Mouse (Mus musculus): ENCODE measurements around the gene Vinac1. TPM values are rescaled to one million over a fixed set of nuclear protein-coding genes. Genes with fewer than 3 reads are reported as not detected.
"Not testable (repeated sequence)": the region's sequence is repeated elsewhere in the genome, so short reads cannot be mapped to it uniquely, and the experiment has no call there.

The Vinac1 gene
- polyA plus RNA-seq, 1 experiment from 2014 or later = 0.05 TPM

DNA sequence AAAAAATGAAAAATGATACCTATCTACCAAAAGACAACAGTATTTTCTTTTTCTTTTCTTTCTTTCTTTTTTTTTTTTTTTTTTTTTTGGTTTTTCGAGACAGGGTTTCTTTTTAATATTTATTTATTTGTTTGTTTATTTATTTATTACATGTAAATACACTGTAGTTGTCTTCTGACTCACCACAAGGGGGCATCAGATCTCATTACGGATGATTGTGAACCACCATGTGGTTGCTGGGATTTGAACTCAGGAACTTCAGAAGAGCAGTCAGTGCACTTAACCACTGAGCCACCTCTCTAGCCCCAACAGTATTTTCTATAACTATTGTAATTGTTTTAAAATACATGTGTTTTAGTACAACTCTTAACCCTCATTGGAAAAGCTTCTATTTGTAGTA is 39.1 kb downstream of the Vinac1 start:
- H3K4me3 ChIP-seq (ENCODE audit: low read length); H3K4me1 ChIP-seq (ENCODE audit: control insufficient read depth, insufficient read depth, low read length); H3K9me3 ChIP-seq (ENCODE audit: control insufficient read depth, low read length); H3K9ac ChIP-seq (ENCODE audit: low read depth, low read length); H3K27ac ChIP-seq (ENCODE audit: low read length); H3K27me3 ChIP-seq (replicated peaks; ENCODE audit: control insufficient read depth, insufficient read depth, low read length); H3K36me3 ChIP-seq (ENCODE audit: control insufficient read depth, insufficient read depth, low read length); H3K4me2 ChIP-seq (ENCODE audit: low read depth, low read length); ATAC-seq: not testable (repeated sequence)
- WGBS = 85% methylated on average over 2 of the region's 2 CpGs

DNA sequence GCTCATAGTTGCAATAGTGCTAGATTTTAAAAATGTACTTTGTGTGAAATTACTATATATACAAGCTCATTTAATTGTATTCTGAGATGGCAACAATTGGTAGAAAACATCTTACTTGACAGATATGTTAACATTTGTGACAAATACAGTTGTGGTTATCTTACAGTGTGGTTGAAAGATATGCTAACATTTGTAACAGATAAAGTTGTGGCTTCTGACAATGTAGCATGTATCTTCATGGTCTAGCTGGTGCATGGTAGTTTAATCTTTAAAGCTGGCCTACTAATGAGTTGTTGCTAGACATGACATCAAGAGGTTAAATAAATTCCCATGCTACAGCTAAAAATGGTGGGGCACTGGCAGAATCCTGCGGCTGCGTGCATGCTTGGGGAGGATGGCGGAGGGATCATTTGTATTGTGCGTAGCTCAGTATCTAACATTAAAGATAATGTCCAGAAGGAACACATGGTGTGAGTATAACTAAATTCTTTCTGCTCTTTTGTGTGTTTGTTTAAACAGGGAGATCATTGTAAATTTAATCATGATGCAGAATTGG is 41.7 kb downstream of the Vinac1 start:
- H3K27me3 ChIP-seq (replicated peaks; ENCODE audit: control insufficient read depth, insufficient read depth, low read length) = no peaks in the 10 kb centered on the region
- WGBS = 76% methylated on average over 4 of the region's 4 CpGs
- no peak for ATAC-seq
- H3K9me3 ChIP-seq (ENCODE audit: control insufficient read depth, low read length) = no peaks in the 10 kb centered on the region
- no peak overlapping the region for H3K9ac ChIP-seq (ENCODE audit: low read depth, low read length)
- no peaks in the 10 kb centered on the region for H3K36me3 ChIP-seq (ENCODE audit: control insufficient read depth, insufficient read depth, low read length)
- no peaks in the 10 kb centered on the region for H3K4me1 ChIP-seq (ENCODE audit: control insufficient read depth, insufficient read depth, low read length)
- H3K27ac ChIP-seq (ENCODE audit: low read length) = no peak overlapping the region
- H3K4me2 ChIP-seq (ENCODE audit: low read depth, low read length) = no peak overlapping the region
- H3K4me3 ChIP-seq (ENCODE audit: low read length) = no peak overlapping the region

DNA sequence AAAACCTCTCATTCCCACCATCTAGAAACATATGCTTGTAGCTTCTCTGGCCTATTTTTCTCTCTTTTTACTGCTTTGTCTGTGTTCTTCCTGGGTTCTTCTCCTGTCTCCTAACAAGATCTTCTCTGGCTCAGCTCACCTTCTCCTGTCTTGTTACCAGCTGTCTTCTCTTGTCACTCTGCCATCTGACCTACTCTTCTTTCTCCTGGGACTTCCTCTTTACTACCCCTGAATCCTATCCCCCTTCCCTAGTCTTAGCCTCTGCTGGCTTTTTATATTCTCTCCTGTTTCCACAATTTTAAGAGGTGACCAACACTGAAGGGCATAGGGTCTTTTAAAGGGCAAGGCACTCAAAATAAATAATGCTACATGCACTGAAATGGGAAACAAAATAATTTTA is 43.1 kb downstream of the Vinac1 start:
- no peak for ATAC-seq
- Histone ChIP-seq H3K27me3 (replicated peaks; ENCODE audit: control insufficient read depth, insufficient read depth, low read length) (no peaks in the 10 kb centered on the region), H3K4me1 (ENCODE audit: control insufficient read depth, insufficient read depth, low read length) (no peaks in the 10 kb centered on the region), H3K9me3 (ENCODE audit: control insufficient read depth, low read length) (no peaks in the 10 kb centered on the region), H3K9ac (ENCODE audit: low read depth, low read length) (no peak overlapping the region), H3K27ac (ENCODE audit: low read length) (no peak overlapping the region), H3K4me3 (ENCODE audit: low read length) (no peak overlapping the region), H3K36me3 (ENCODE audit: control insufficient read depth, insufficient read depth, low read length) (no peaks in the 10 kb centered on the region), H3K4me2 (ENCODE audit: low read depth, low read length) (no peak overlapping the region)

DNA sequence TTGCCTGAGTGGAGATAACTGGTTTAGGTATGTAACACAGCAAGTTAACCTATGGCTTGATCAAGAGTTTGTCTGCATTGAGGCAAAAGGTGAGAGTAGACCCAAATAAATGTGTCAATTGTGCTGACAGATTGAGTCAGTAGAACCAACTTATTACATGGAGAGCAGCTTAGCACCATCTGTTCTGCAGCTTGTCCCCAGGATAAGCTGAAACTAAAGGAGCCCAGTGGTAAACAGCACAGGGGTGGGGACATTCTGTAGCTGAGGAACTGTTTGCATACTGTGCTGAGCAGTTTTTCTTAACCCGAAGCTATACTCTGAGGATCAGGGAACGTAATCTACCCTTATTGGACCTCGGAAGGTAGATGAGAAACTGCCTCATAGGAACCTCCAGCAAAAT is 63.2 kb downstream of the Vinac1 start:
- no peak overlapping the region for H3K4me2 ChIP-seq (ENCODE audit: low read depth, low read length)
- H3K27me3 ChIP-seq (replicated peaks; ENCODE audit: control insufficient read depth, insufficient read depth, low read length) = no peaks in the 10 kb centered on the region
- no peak overlapping the region for H3K9ac ChIP-seq (ENCODE audit: low read depth, low read length)
- no peak overlapping the region for H3K27ac ChIP-seq (ENCODE audit: low read length)
- H3K4me1 ChIP-seq (ENCODE audit: control insufficient read depth, insufficient read depth, low read length) = no peaks in the 10 kb centered on the region
- 77% methylated on average over 3 of the region's 3 CpGs for WGBS
- no peak overlapping the region for H3K4me3 ChIP-seq (ENCODE audit: low read length)
- no peaks in the 10 kb centered on the region for H3K36me3 ChIP-seq (ENCODE audit: control insufficient read depth, insufficient read depth, low read length)
- H3K9me3 ChIP-seq (ENCODE audit: control insufficient read depth, low read length) = no peaks in the 10 kb centered on the region
- ATAC-seq = no peak

DNA sequence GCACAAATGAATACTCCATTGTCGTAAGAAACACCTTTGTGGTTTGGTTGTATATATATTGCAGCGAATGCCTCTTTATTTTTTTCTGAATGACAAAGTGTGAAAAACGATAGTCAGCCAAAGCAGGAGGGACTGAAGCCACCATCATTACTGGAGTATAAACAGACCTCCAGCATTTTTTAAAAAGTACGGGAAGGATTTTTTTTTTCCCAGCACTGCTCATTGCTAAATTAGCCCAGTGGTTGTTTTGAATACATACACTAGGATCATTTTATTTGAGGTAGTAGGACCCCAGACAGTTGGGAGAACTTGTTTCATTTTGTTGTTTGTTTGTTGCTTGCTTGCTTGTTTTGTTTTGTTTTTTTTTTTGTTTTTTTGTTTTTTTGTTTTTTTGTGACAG is 72.4 kb downstream of the Vinac1 start:
- no peaks in the 10 kb centered on the region for H3K27me3 ChIP-seq (replicated peaks; ENCODE audit: control insufficient read depth, insufficient read depth, low read length)
- H3K9ac ChIP-seq (ENCODE audit: low read depth, low read length) = no peak overlapping the region
- H3K4me3 ChIP-seq (ENCODE audit: low read length) = no peak overlapping the region
- no peak overlapping the region for H3K27ac ChIP-seq (ENCODE audit: low read length)
- WGBS = 63% methylated on average over 4 of the region's 4 CpGs
- no peaks in the 10 kb centered on the region for H3K4me1 ChIP-seq (ENCODE audit: control insufficient read depth, insufficient read depth, low read length)
- no peaks in the 10 kb centered on the region for H3K36me3 ChIP-seq (ENCODE audit: control insufficient read depth, insufficient read depth, low read length)
- no peaks in the 10 kb centered on the region for H3K9me3 ChIP-seq (ENCODE audit: control insufficient read depth, low read length)
- H3K4me2 ChIP-seq (ENCODE audit: low read depth, low read length) = no peak overlapping the region
- ATAC-seq = no peak

Other genes starting within 250 kb of the Vinac1 start
- gene Tmem87b, start 230.1 kb downstream of the Vinac1 start, polyA plus RNA-seq (2015; fragmentation: Nextera tagmentation; extraction: Ambion mirVana) = 54.6 and 62.4 TPM in 2 replicates
- 12.4 and 13.3 TPM in 2 replicates for gene Fbln7, start 185.2 kb downstream of the Vinac1 start, polyA plus RNA-seq (2015; fragmentation: Nextera tagmentation; extraction: Ambion mirVana)
- gene Zc3h8, start 104.1 kb downstream of the Vinac1 start, polyA plus RNA-seq (2015; fragmentation: Nextera tagmentation; extraction: Ambion mirVana) = 5.7 and 6.1 TPM in 2 replicates
- gene Zc3h6, start 80.8 kb downstream of the Vinac1 start, polyA plus RNA-seq (2015; fragmentation: Nextera tagmentation; extraction: Ambion mirVana) = 0.89 and 1.2 TPM in 2 replicates
- 6.8 and 7.8 TPM in 2 replicates for gene Gm10762, start 80.4 kb downstream of the Vinac1 start, polyA plus RNA-seq (2015; fragmentation: Nextera tagmentation; extraction: Ambion mirVana)
- gene Ttl, start 17.8 kb upstream of the Vinac1 start, polyA plus RNA-seq (2015; fragmentation: Nextera tagmentation; extraction: Ambion mirVana) = 8.2 and 9.1 TPM in 2 replicates
- 19.6 and 21.8 TPM in 2 replicates for gene Polr1b, start 52.8 kb upstream of the Vinac1 start, polyA plus RNA-seq (2015; fragmentation: Nextera tagmentation; extraction: Ambion mirVana)
- gene Chchd5, start 81.5 kb upstream of the Vinac1 start, polyA plus RNA-seq (2015; fragmentation: Nextera tagmentation; extraction: Ambion mirVana) = 23.8 and 26.9 TPM in 2 replicates
- 28.8 and 30.4 TPM in 2 replicates for gene Slc20a1, start 150.6 kb upstream of the Vinac1 start, polyA plus RNA-seq (2015; fragmentation: Nextera tagmentation; extraction: Ambion mirVana)
- 30.9 and 32.7 TPM in 2 replicates for gene Ckap2l, start 249.0 kb upstream of the Vinac1 start, polyA plus RNA-seq (2015; fragmentation: Nextera tagmentation; extraction: Ambion mirVana)

Data from intestine, embryonic 16.5 days (tissue).